Mouse (Mus musculus) small intestine, adult 2 months (tissue): Measurements from ENCODE around the gene Nagk.

ENCODE experiments used
- CTCF ChIP-seq: fragments of 200-500 bp; IDR thresholded peaks from 2 replicates; pipeline ENCODE4 v1.5.1; 2012; ENCODE audit warnings: low read depth, mild to moderate bottlenecking, control low read depth, inconsistent platforms, low read length, moderate library complexity, mixed read lengths; ENCODE audit not compliant: insufficient replicate concordance, insufficient read length; ENCODE audit errors: extremely low read depth
- POLR2A ChIP-seq: fragments of 200-500 bp; IDR thresholded peaks from 2 replicates; pipeline ENCODE4 v1.6.1; 2012; ENCODE audit warnings: low read depth, mild to moderate bottlenecking, control low read depth, inconsistent platforms, low read length, moderate library complexity

DNA sequence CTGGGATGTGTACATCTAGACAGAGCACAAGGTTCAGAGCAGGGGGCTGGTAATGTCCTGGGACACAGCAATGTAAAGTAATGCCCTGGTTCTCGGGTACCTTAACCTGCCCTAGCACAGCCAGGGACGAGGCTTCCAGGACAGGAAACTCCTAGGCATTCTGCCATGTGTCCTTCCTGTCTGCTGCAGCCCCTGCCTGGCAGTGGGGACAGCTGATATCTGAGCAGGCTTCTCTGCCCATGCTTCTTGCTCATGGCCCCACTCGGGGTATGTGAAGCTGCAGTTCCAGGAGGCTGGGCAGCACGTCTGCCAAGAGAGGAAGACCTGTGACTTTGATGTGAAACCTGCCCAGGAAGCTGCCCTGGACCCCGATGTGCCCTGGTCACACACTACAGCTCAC, 26.3 kb upstream of the Nagk start:
- TF ChIP-seq CTCF = no peak
- no peak for TF ChIP-seq POLR2A
